Mouse (Mus musculus) mesoderm, embryonic 11.5 days (tissue): ENCODE results near the gene Apopt1.

Experiments
- DNase-seq: peaks from one replicate; pipeline ENCODE4 v3.0.0-alpha.2; 2012; ENCODE audit warnings: low read depth, low spot score

Gene Apopt1

GRCm38 (mm10) chr12:111713004-111713651 is at the start of gene Apopt1, which contains the start of gene Bag5:
TSS of gene Apopt1 (plus strand) at chr12:111713261.
TSS of gene Bag5 (minus strand) at chr12:111713257.
- peak; percentile 92 for DNase-seq

GRCm38 (mm10) chr12:111664144-111664634 is 48.9 kb upstream of the Apopt1 start:
- DNase-seq, result peak; percentile 50

DNA sequence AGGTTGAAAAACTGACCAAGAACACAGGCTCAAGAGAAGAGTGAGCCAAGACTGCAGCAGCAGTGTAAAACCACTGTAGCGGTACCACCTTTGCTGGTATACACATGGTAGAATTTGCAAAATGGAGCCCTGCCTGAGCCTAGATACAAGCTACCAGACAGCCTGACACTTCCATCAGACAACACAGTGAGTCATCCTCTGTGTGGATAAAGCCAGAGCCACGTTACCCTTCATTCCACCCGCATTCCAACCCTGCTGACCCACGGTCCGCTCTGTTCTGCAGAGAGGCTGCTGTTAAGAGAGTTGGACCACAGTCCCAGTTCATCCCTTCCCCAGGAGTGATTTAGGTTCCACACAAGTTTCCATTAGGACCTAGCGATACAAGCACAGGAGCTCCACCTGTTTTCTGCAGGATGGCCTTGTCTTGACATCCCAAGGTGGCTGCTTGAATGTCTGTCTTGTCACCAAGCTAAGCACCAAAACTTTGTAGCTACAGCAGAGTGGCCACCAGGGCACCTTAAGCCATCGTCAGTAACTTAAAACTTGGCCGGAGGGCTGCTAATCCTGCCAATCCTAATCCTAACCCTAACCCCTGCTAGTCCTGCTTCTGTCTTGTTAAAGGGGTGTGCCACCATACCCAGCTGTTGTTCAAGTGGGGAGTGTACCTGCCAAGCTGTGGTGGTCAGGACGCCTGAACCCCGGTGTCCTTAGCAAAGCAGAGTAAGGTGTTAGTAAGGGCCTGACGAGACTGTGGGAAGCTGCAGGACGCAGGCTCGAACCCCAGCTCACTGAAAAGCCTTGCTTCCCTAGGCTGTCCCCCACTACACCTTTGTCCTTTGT is 47.8 kb upstream of the Apopt1 start:
- no peak for DNase-seq

- no peak for DNase-seq
Observed at GRCm38 (mm10) chr12:111666380-111666779, 46.7 kb upstream of the Apopt1 start.

GRCm38 (mm10) chr12:111667421-111667820 is 45.6 kb upstream of the Apopt1 start:
- DNase-seq, result no peak

DNA sequence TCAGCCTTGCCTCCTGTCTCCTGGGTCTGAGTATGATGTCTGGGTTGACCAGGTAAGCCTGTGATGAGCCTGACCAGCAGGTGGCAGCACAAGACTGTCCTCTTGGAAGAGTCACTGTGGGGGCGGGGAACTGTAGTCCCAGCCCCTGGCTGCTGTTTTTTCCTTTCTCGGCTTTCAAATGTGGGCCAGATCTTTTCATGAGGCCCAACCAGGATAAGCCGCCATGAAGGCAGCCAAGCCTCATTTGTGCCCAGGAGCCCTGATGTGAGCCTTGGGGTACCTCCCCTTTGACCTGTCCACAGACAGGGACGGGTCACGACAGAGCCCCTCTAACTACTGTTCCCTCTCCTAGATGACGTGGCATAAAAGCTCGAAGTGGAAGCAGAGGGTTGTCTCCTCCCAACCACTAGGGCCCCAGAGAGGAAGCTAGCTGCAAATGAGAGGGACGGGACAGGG is 44.6 kb upstream of the Apopt1 start:
- DNase-seq, result peak; percentile 94

DNA sequence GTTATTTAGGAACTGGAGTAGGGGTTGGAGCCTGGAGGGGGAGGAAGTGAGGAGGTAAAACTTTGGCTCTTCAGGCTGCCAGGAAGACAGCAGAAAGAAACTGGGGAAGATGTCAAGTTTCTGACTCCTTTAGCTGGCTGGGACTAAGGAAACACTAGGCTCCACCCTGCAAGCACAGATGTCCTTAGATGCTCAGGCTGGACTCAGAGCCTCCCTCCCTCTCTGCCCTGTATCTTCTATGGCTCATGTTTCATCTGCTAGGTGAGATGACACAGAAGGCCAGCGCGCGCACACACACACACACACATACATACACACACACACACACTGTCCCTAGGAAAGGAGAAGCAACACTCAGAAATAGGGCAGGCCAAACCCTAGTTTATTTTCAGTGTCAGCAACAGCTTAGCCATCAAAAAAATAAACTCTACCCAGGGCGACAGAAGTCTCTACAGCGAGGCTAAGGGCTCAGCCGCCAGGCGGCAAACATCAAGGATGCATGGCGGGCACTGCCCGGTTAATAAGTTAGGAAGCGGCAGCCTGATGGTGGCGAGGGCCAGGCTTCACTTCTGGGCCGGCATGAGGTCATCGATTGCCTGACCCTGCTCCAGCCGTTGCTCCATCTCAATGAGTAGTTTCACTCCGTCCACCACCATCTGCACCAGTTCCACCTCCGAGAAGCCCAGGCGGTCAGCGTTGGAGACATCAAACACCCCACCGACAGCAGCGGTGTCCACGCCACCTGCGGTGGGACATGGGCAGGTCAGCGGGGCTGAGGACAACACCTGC is 43.9 kb upstream of the Apopt1 start:
- no peak for DNase-seq

GRCm38 (mm10) chr12:111669961-111670360 is 43.1 kb upstream of the Apopt1 start:
- DNase-seq, result no peak

GRCm38 (mm10) chr12:111670371-111670971 is 42.6 kb upstream of the Apopt1 start:
- DNase-seq, result no peak

DNA sequence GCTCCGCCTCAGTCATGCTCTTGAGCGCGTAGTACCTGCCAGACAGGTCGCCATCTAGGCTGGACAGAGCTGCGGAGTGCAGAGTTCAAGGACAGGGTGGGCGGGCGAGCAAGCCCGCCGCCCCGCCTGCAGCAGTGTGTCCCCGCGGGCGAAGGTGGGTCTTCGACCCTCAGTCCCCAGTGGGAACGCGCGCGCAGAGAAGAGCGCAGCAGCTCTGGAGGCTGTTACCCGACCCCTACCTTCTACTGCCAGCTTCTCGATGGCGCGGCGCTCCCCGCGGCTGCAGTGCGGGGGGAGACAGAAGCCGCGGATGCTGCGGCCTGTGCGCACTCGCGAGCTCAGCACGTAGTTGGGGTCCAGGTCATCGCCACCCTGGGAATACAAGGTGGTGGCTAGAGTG is 42.1 kb upstream of the Apopt1 start:
- DNase-seq, result no peak

DNA sequence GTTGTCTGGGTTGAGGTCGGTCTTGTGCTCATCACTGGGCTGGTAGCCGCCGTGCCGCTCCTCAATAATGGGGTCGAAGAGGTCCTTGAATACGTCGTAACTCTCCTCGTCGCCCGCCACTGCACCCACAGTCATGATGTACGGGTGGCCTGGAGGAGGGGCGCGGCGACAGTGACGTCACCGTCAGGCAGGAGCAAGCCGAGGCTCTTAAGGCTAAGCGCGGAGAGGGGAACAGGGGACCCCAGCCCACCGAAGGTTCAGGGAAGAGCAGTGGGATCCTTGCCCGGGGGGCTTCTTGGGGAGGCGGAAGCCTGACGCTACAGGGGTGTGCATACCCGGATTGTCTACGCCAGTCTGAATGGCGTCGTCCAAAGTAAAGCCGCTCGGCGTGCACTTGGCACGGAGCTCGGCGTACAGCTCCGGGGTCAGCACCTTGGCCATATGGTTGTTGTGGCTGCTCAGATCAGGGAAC is 41.6 kb upstream of the Apopt1 start:
- DNase-seq, result peak; percentile 69

DNA sequence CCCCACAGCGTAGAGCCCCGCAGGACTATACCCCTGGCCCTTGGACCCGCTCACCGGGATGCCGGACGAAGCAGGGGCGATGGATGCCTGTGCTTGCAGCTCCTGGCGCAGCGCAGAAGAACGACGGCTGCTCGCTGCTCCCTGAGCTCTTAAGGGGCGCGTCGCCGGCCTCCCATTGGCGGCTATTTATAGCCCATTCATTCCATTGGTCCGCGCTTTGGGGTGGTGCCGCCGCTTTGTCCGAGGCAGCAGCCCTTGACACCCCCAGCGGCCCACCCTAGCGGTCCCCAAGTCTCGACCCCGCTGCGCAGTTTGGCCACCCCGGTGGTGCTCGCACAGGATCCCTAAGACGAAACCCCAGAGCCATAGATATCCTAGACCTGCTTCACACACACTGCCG is 40.9 kb upstream of the Apopt1 start, which contains the start of gene Ckb:
TSS of gene Ckb (minus strand) at position 163 of the 400 bp plus-strand sequence.
- DNase-seq, result peak; percentile 89

GRCm38 (mm10) chr12:111672581-111672980 is 40.5 kb upstream of the Apopt1 start:
- DNase-seq, result no peak

DNA sequence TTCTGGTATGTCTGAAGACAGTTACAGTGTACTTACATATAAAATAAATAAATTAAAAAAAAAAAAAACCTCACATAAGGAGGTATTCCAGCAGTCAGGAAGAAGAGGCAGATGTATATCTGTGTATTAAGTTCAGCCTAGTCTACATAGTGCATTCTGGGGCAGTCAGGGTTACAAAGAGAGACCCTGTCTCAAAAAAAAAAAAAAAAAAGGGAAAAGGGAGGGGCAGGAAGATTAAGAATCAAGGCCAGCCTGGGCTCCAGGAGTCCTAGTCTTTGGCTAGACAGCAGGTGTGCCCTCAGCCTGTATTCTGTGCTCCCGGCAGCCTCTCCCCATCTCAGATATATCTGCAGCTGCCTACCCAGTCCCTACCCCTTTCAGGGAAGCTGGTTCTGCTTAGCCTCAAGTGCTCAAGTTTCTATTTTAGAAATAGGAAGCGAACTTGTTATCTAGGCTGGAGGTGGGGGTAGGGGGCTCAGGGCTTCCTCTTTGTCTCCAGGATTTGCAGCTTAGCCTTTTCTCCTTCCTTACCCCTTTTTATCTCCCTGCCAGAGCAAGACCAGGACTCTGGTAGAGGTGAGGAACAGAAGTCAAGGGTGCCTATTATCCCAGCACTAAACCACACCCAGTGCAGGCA is 38.1 kb upstream of the Apopt1 start:
- DNase-seq, result no peak

- no peak for DNase-seq
Observed at GRCm38 (mm10) chr12:111675797-111676580, 37.1 kb upstream of the Apopt1 start.

GRCm38 (mm10) chr12:111677421-111677820 is 35.6 kb upstream of the Apopt1 start:
- no peak for DNase-seq

DNA sequence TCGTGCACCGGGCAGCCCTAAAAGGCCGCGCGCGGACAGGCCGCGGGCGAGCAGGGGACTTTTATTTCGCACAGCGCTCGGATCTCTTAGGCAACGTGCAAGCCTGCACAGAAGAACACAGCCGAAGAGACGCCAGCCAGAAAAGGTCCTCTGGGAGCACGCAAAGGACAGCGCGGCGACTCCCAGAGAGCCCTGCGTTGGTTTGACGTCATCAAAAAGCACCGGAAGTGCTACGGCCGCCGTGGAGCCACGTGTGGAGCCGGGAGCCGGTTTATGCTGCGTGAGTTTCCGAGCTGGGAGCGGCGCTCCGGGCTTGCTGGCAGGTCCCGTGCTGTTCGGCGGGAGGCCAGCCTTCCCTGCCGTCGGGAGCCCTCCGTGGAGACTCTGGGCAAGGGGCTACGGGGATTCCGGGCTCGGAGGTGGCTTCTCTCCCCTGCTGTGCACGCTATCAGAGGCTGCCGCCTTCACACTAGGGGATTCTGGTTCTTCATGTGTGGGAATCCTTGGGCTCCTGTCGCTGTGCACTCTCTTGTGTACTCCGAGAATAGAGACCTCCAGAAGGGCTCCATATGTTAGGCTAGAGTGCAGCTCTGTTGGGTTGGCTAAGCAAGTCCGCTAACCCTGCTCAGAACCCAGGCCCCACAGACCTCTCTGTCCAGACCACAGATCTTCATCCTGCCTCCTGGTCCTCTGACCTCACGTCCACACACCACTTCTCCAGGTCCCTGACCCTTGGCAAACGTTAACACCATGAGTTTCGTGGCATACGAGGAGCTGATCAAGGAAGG is 35.0 kb upstream of the Apopt1 start, which contains the start of gene Trmt61a:
TSS of gene Trmt61a (plus strand) at position 224 of the 788 bp plus-strand sequence.
- peak; percentile 95 for DNase-seq

- no peak for DNase-seq
Observed at GRCm38 (mm10) chr12:111678670-111678933, 34.5 kb upstream of the Apopt1 start.

- no peak for DNase-seq
Observed at GRCm38 (mm10) chr12:111678997-111679396, 34.1 kb upstream of the Apopt1 start.
